In the genomic region with DNA sequence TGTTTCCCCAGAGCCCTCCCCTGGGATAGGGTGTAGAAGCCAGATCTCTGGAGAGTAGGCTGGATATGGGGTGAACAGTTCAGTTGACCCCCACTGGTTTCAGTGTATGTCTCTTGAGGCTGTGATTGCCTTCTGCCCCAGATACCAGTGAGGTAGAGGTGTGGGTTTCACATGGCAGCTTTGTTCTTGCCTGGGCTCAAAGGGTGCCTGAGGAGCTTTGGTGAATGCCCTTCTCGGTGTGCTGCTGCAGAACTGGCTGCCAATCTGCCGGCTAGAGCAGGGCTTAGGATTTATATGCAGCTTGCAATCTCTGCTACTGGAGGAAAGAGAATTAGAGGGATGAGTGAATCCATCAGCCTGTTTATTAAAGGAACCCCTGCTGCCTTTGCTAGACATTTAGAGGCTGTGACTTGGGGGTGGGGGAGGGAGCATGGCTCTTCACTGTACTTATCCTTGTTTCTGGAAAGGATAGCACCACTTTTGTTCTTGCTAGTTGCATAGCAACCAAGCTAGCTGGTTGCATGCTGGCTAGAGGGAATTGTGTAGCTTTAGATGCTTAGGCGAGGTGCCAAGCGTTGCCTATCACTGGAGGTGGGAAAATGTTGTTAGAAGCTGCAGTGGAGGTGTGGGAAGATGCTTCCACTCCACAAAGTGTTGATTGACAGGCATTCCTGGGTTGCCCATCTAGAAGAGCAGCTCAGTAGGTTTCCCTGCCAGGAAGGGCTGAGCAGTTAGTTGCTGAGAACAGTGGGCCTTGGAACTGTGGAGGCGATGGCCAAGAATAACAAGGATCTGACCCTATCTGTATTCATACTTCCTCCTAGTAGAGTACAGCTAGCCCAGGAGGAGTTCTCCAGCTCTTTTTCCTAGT, we compare ENCODE assay signal across 8 mouse cellular contexts. TPM values are rescaled to one million over a fixed set of nuclear protein-coding genes. Genes with fewer than 3 reads are reported as not detected.
DNase-seq lines count a peak whose midpoint lies in the region; ATAC-seq lines count a peak whose summit lies in the region.
"Had no signal": no experiment of that assay in that cellular context is flagged by ENCODE, and none has a peak within 500 bp of the region (broad histone marks: within the 10 kb centered on the region; RNA-seq: fewer than 3 reads in every experiment).

No protein-coding gene starts in this region.

- no peak overlapping the region for H3K9ac ChIP-seq in midbrain, embryonic 12.5 days (replicated peaks)
- peak overlapping the region; percentile 68 for H3K9ac ChIP-seq in heart, embryonic 13.5 days

- no peak overlapping the region; the same call in 1 of the 2 replicates for H3K4me2 ChIP-seq in midbrain, embryonic 12.5 days (replicated peaks)
- H3K4me2 ChIP-seq in heart, embryonic 13.5 days, result peak overlapping the region; percentile 49

- no peak for DNase-seq in midbrain, embryonic 10.5 days (ENCODE audit: low spot score)
- DNase-seq in left cerebral cortex, postnatal 14 days (ENCODE audit: low spot score in 2 of 2), result peak; percentile 86 to 91
- DNase-seq in yolk sac, embryonic 10.5 days (ENCODE audit: low spot score), result no peak
- no peak for DNase-seq in thymus, postnatal 36 days
- DNase-seq in kidney, adult 8-10 months, result no peak

- peaks cover 20% of the 10 kb centered on the region for H3K4me1 ChIP-seq in midbrain, embryonic 12.5 days
- H3K4me1 ChIP-seq in midbrain, embryonic 10.5 days, result peaks cover 7% of the 10 kb centered on the region; the same call in 1 of the 2 replicates
- peaks cover 55% of the 10 kb centered on the region for H3K4me1 ChIP-seq in heart, embryonic 13.5 days

- no peaks in the 10 kb centered on the region for H3K27me3 ChIP-seq in midbrain, embryonic 12.5 days
- no peaks in the 10 kb centered on the region for H3K27me3 ChIP-seq in midbrain, embryonic 10.5 days (ENCODE audit: low read depth, poor library complexity, severe bottlenecking)
- H3K27me3 ChIP-seq in heart, embryonic 13.5 days (replicated peaks), result no peaks in the 10 kb centered on the region

- 54% methylated on average over 5 of the region's 5 CpGs for WGBS in midbrain, embryonic 12.5 days
- 77% methylated on average over 5 of the region's 5 CpGs for WGBS in midbrain, embryonic 10.5 days
- WGBS in heart, embryonic 13.5 days, result 23% methylated on average over 5 of the region's 5 CpGs

- H3K9me3 ChIP-seq in midbrain, embryonic 12.5 days, result no peaks in the 10 kb centered on the region
- H3K9me3 ChIP-seq in midbrain, embryonic 10.5 days (replicated peaks), result no peaks in the 10 kb centered on the region
- no peaks in the 10 kb centered on the region for H3K9me3 ChIP-seq in heart, embryonic 13.5 days

- H3K4me3 ChIP-seq in midbrain, embryonic 12.5 days, result 0 out of 2 replicates have a peak overlapping the region, but pooled peaks have one; percentile 5
- no peak overlapping the region for H3K4me3 ChIP-seq in midbrain, embryonic 10.5 days
- no peak overlapping the region for H3K4me3 ChIP-seq in heart, embryonic 13.5 days

- ATAC-seq in midbrain, embryonic 12.5 days (ENCODE audit: low FRiP score, low read depth), result no peak
- ATAC-seq in heart, embryonic 13.5 days (ENCODE audit: extremely low read depth, insufficient number of reproducible peaks, low FRiP score, low TSS enrichment), result peak; percentile 63; the same call in 1 of the 2 replicates

- intact Hi-C loops in left cerebral cortex, postnatal 14 days (cut with DNase I), result no loop called here

- peak overlapping the region; percentile 82 for H3K27ac ChIP-seq in midbrain, embryonic 12.5 days (replicated peaks)
- H3K27ac ChIP-seq in midbrain, embryonic 10.5 days (replicated peaks), result no peak overlapping the region
- H3K27ac ChIP-seq in heart, embryonic 13.5 days (replicated peaks), result peak overlapping the region; percentile 82

- H3K36me3 ChIP-seq in midbrain, embryonic 12.5 days, result peaks cover 5% of the 10 kb centered on the region; the same call in 1 of the 2 replicates
- H3K36me3 ChIP-seq in midbrain, embryonic 10.5 days, result peaks cover 18% of the 10 kb centered on the region
- peaks cover 24% of the 10 kb centered on the region for H3K36me3 ChIP-seq in heart, embryonic 13.5 days

RNA-seq across cellular contexts. Expression of a gene that starts 7.7 kb away (rescaled TPM):
- 170 and 177 TPM in 2 replicates for polyA plus RNA-seq in midbrain, embryonic 12.5 days (2016; fragmentation: Nextera tagmentation; extraction: Ambion mirVana)
- polyA plus RNA-seq in midbrain, embryonic 10.5 days (2016; fragmentation: Nextera tagmentation; extraction: Ambion mirVana), result 152 and 163 TPM in 2 replicates
- polyA plus RNA-seq in heart, embryonic 13.5 days (2015; fragmentation: Nextera tagmentation; extraction: Ambion mirVana), result 486 and 514 TPM in 2 replicates
- 100 to 1,000 TPM; 445 to 467 TPM for total RNA-seq in left cerebral cortex, postnatal 14 days (2021)

RNA-seq across cellular contexts. Expression of a gene that starts 8.1 kb away (rescaled TPM):
- polyA plus RNA-seq in midbrain, embryonic 12.5 days (2016; fragmentation: Nextera tagmentation; extraction: Ambion mirVana), result 129 and 133 TPM in 2 replicates
- polyA plus RNA-seq in midbrain, embryonic 10.5 days (2016; fragmentation: Nextera tagmentation; extraction: Ambion mirVana), result 224 and 252 TPM in 2 replicates
- polyA plus RNA-seq in heart, embryonic 13.5 days (2015; fragmentation: Nextera tagmentation; extraction: Ambion mirVana), result 92.7 and 114 TPM in 2 replicates
- 10 to 100 TPM; 31.8 to 39.8 TPM for total RNA-seq in left cerebral cortex, postnatal 14 days (2021)

RNA-seq across cellular contexts. Expression of a gene that starts 21.2 kb away (rescaled TPM):
- 20.9 and 22.2 TPM in 2 replicates for polyA plus RNA-seq in midbrain, embryonic 12.5 days (2016; fragmentation: Nextera tagmentation; extraction: Ambion mirVana)
- polyA plus RNA-seq in midbrain, embryonic 10.5 days (2016; fragmentation: Nextera tagmentation; extraction: Ambion mirVana), result 17.7 and 19.6 TPM in 2 replicates
- polyA plus RNA-seq in heart, embryonic 13.5 days (2015; fragmentation: Nextera tagmentation; extraction: Ambion mirVana), result 11.8 and 13.8 TPM in 2 replicates
- 10 to 100 TPM; 25.8 to 31.8 TPM for total RNA-seq in left cerebral cortex, postnatal 14 days (2021)

RNA-seq across cellular contexts. Expression of a gene that starts 46.3 kb away (rescaled TPM):
- polyA plus RNA-seq in midbrain, embryonic 12.5 days (2016; fragmentation: Nextera tagmentation; extraction: Ambion mirVana), result 60.8 and 71.6 TPM in 2 replicates
- 76.2 and 80.8 TPM in 2 replicates for polyA plus RNA-seq in midbrain, embryonic 10.5 days (2016; fragmentation: Nextera tagmentation; extraction: Ambion mirVana)
- 128 and 146 TPM in 2 replicates for polyA plus RNA-seq in heart, embryonic 13.5 days (2015; fragmentation: Nextera tagmentation; extraction: Ambion mirVana)
- 10 to 100 TPM; 52.8 to 53.9 TPM for total RNA-seq in left cerebral cortex, postnatal 14 days (2021)

RNA-seq across cellular contexts. Expression of a gene that starts 56.8 kb away (rescaled TPM):
- polyA plus RNA-seq in midbrain, embryonic 12.5 days (2016; fragmentation: Nextera tagmentation; extraction: Ambion mirVana), result 38.0 and 40.2 TPM in 2 replicates
- 13.8 and 20.6 TPM in 2 replicates for polyA plus RNA-seq in midbrain, embryonic 10.5 days (2016; fragmentation: Nextera tagmentation; extraction: Ambion mirVana)
- 5.9 and 7.0 TPM in 2 replicates for polyA plus RNA-seq in heart, embryonic 13.5 days (2015; fragmentation: Nextera tagmentation; extraction: Ambion mirVana)
- total RNA-seq in left cerebral cortex, postnatal 14 days (2021), result 100 to 1,000 TPM; 109 to 112 TPM
- total RNA-seq: neutrophil, adult 5-6 weeks had no signal

Comparison
In these comparisons a context has a peak if more than half of its experiments do, and no peak if none do; other contexts are left out.
1. DNase-seq: peak in left cerebral cortex, postnatal 14 days (2 of 2); none in midbrain, embryonic 10.5 days (single experiment), yolk sac, embryonic 10.5 days (single experiment), thymus, postnatal 36 days (0 of 2) and kidney, adult 8-10 months (0 of 2).